Mouse (Mus musculus): ENCODE results near the gene Ppp1r13b. TPM values are rescaled to one million over a fixed set of nuclear protein-coding genes. Genes with fewer than 3 reads are reported as not detected.

Gene Ppp1r13b
- total and polyA plus RNA-seq, 2 experiments from 2014 or later = 11.2 to 18.2 TPM

DNA sequence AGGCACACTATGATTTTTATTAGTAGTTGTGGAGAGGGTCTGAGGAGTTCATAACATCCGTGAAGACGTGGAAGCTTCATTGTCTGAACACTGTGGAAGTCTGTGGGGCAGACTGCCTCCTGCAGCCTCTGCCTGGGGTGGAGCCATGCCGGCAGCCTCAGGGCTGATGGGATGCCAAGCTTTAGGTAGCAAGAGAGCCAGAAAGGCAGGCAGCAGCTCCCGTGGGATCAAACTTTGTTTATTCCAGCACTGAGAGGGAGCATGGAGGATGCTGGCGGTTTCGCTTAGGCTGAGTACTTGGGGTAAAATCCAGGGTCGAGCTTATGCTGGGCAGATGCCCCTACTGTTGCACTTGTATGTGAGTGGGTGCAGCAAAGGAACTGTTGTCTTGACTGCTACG is 110.7 kb downstream of the Ppp1r13b start:
- DNase-seq (ENCODE audit: low spot score) (no peak), ATAC-seq (ENCODE audit: insufficient read depth, low read depth) (no peak)
- H3K9me3 ChIP-seq (replicated peaks; ENCODE audit: control insufficient read depth, low read length) = no peaks in the 10 kb centered on the region
- H3K36me3 ChIP-seq (replicated peaks; ENCODE audit: control insufficient read depth, insufficient read depth, low read length) = peaks cover 69% of the 10 kb centered on the region
- TF ChIP-seq EP300 (IDR thresholded peaks at IDR 0.05; ENCODE audit: low read depth) (no peak), CTCF (IDR thresholded peaks at IDR 0.05; ENCODE audit: low read depth) (no peak)
- H3K9ac ChIP-seq (replicated peaks; ENCODE audit: low read depth, low read length) = no peak overlapping the region
- 0 out of 2 replicates have a peak, but pooled peaks cover 4% of the 10 kb centered on the region for H3K4me1 ChIP-seq (ENCODE audit: control insufficient read depth, insufficient read depth)
- H3K4me3 ChIP-seq (ENCODE audit: low read depth, low read length) = no peak overlapping the region
- no peak overlapping the region for H3K4me2 ChIP-seq (ENCODE audit: low read depth, low read length)
- H3K27me3 ChIP-seq (ENCODE audit: control insufficient read depth, insufficient read depth, low read length) = no peaks in the 10 kb centered on the region
- 83% methylated on average over 8 of the region's 8 CpGs for WGBS
- no peak overlapping the region for H3K27ac ChIP-seq (ENCODE audit: low read depth)

DNA sequence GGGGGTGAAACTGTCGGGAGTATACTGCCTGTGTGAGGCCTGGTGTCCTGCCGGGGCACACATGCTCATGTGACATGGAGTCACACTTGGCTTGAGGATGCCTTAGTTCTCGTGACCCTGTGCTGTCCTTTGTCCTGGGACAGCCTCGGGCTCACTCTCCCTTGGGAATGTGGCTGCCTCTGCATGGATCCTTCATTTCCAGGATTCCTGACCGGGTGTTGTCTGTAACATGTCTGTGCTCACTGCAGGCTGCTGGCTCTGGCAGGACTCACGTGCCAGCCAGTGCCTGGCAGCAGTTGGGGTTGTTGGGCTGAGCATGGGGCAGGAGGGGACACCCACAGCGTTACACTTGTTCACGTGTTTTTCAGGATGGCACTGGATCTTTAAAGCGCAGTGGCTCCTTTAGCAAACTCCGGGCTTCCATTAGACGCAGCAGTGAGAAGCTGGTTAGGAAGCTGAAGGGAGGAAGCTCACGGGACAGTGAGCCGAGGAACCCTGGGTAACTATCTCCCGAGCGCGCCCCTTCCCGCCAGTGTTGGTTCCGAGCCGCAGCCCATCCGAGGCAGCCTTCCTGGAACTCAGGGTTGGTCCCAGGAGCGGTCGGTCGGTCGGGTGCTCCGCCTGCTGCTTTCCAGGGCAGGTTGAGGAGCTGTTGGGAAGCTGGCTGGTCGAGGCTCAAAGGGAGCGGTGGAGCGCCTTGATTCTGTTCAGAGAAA is 112.6 kb downstream of the Ppp1r13b start:
- peak overlapping the region; percentile 43; the same call in 1 of the 2 replicates for H3K27ac ChIP-seq (ENCODE audit: low read depth)
- TF ChIP-seq CTCF (IDR thresholded peaks at IDR 0.05; ENCODE audit: low read depth) = no peak
- TF ChIP-seq EP300 (IDR thresholded peaks at IDR 0.05; ENCODE audit: low read depth) = no peak; the same call in 1 of the 2 replicates
- no peaks in the 10 kb centered on the region for H3K9me3 ChIP-seq (replicated peaks; ENCODE audit: control insufficient read depth, low read length)
- H3K36me3 ChIP-seq (replicated peaks; ENCODE audit: control insufficient read depth, insufficient read depth, low read length) = peaks cover 75% of the 10 kb centered on the region
- peak; percentile 32; the same call in 1 of the 2 replicates for ATAC-seq (ENCODE audit: insufficient read depth, low read depth)
- no peak overlapping the region for H3K9ac ChIP-seq (replicated peaks; ENCODE audit: low read depth, low read length)
- H3K4me2 ChIP-seq (ENCODE audit: low read depth, low read length) = no peak overlapping the region
- 86% methylated on average over 28 of the region's 28 CpGs for WGBS
- no peaks in the 10 kb centered on the region for H3K27me3 ChIP-seq (ENCODE audit: control insufficient read depth, insufficient read depth, low read length)
- H3K4me1 ChIP-seq (ENCODE audit: control insufficient read depth, insufficient read depth) = no peaks in the 10 kb centered on the region
- H3K4me3 ChIP-seq (ENCODE audit: low read depth, low read length) = no peak overlapping the region
- DNase-seq (ENCODE audit: low spot score) = peak; percentile 21

DNA sequence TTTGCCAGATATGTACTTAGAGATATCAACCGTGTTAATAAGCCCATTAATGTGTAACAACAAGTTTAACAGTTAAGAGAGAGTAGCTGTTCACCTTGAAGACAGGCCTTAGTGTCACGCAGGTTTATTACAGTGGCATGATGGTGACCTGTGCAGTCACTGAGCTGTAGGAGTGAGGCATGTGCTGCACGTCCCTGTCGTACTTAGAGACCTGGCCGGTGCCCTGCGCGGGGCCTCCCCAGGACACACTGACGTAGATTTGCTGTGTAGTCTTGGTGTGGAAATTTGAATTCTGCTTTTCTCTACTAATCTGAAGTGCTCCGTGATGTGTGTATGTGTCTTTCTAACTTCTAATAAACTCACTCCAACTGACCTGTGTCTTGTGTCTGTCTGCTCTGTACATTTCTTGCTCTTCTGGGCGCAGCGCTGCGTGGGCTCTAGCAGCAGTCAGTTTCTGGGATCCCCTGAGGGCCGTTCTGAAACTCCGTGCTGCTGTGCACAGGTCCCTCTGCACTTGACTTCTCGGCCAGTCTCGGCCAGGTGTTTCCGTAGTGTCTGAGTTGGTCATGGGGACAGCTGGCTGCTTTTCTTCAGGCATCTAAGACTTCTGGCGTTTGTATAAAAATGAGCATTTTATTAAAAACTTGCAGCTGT is 113.3 kb downstream of the Ppp1r13b start:
- H3K4me3 ChIP-seq (ENCODE audit: low read depth, low read length) = no peak overlapping the region
- H3K36me3 ChIP-seq (replicated peaks; ENCODE audit: control insufficient read depth, insufficient read depth, low read length) = peaks cover 78% of the 10 kb centered on the region
- TF ChIP-seq EP300 (IDR thresholded peaks at IDR 0.05; ENCODE audit: low read depth) (no peak), CTCF (IDR thresholded peaks at IDR 0.05; ENCODE audit: low read depth) (no peak)
- no peaks in the 10 kb centered on the region for H3K9me3 ChIP-seq (replicated peaks; ENCODE audit: control insufficient read depth, low read length)
- H3K9ac ChIP-seq (replicated peaks; ENCODE audit: low read depth, low read length) = no peak overlapping the region
- peak; percentile 10; the same call in 1 of the 2 replicates for ATAC-seq (ENCODE audit: insufficient read depth, low read depth)
- 83% methylated on average over 18 of the region's 18 CpGs for WGBS
- no peaks in the 10 kb centered on the region for H3K27me3 ChIP-seq (ENCODE audit: control insufficient read depth, insufficient read depth, low read length)
- peak overlapping the region; percentile 73 for H3K27ac ChIP-seq (ENCODE audit: low read depth)
- no peaks in the 10 kb centered on the region for H3K4me1 ChIP-seq (ENCODE audit: control insufficient read depth, insufficient read depth)
- no peak for DNase-seq (ENCODE audit: low spot score)
- H3K4me2 ChIP-seq (ENCODE audit: low read depth, low read length) = no peak overlapping the region

DNA sequence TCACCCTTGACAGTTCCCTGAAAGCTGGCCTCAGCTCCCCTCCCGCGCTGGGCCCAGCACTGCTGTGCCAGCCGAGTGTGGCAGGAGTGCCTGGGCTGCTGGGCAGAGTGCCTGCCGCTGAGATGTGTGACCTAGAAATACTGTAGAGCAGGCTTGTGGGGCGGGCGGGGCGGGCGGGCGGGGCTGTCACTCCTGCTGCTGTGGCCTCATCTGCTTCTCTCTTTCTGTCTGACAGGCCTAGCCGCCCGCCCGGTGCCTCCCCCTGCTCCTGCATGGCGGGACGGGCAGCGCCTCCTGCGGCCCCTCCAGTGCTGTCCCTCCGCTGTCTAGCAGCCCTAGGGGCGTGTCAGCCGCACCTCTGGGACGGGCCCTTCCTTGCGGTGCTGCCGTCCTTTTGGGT is 113.8 kb downstream of the Ppp1r13b start:
- no peak overlapping the region for H3K4me3 ChIP-seq (ENCODE audit: low read depth, low read length)
- TF ChIP-seq EP300 (IDR thresholded peaks at IDR 0.05; ENCODE audit: low read depth) = no peak
- TF ChIP-seq CTCF (IDR thresholded peaks at IDR 0.05; ENCODE audit: low read depth) = no peak; the same call in 1 of the 2 replicates
- WGBS = 57% methylated on average over 22 of the region's 22 CpGs
- H3K9ac ChIP-seq (replicated peaks; ENCODE audit: low read depth, low read length) = no peak overlapping the region
- ATAC-seq (ENCODE audit: insufficient read depth, low read depth) (peak; percentile 89), DNase-seq (ENCODE audit: low spot score) (peak; percentile 73)
- peak overlapping the region; percentile 73 for H3K27ac ChIP-seq (ENCODE audit: low read depth)
- H3K4me2 ChIP-seq (ENCODE audit: low read depth, low read length) = no peak overlapping the region
- H3K27me3 ChIP-seq (ENCODE audit: control insufficient read depth, insufficient read depth, low read length) = no peaks in the 10 kb centered on the region
- H3K4me1 ChIP-seq (ENCODE audit: control insufficient read depth, insufficient read depth) = no peaks in the 10 kb centered on the region
- H3K9me3 ChIP-seq (replicated peaks; ENCODE audit: control insufficient read depth, low read length) = no peaks in the 10 kb centered on the region
- peaks cover 81% of the 10 kb centered on the region for H3K36me3 ChIP-seq (replicated peaks; ENCODE audit: control insufficient read depth, insufficient read depth, low read length)

DNA sequence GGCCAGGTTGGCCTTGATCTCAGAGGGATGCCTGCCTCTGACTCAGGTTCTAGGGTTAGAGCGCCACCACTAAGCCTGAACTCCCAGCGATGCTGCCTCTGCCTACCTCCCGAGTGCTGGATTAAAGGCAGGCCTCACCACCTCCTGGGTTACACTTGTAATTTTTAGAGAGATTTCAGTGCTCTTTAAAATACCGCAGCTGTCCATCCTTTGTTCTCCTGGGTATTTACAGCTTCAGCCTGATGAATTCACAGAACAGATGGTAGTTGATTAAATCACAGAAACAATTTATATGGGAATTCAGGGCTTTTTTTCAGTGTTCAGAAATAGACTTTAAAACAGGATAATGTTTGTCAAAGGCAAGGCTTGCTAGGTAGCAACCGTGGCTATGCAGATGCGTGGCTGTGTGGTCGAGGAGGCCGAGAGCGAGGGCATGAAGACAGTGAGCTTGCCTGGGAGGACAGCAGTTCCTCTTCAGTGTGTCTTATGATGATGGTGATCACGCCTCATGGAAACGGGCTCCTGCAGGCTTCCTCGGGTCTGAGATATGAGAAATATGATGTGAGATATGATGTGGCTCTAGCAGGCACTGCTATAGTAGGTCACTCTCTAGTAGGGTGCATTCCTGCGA is 116.3 kb downstream of the Ppp1r13b start:
- 88% methylated on average over 13 of the region's 13 CpGs for WGBS
- no peak for TF ChIP-seq EP300 (IDR thresholded peaks at IDR 0.05; ENCODE audit: low read depth)
- TF ChIP-seq CTCF (IDR thresholded peaks at IDR 0.05; ENCODE audit: low read depth) = no peak
- Histone ChIP-seq H3K4me3 (ENCODE audit: low read depth, low read length) (no peak overlapping the region), H3K9me3 (replicated peaks; ENCODE audit: control insufficient read depth, low read length) (no peaks in the 10 kb centered on the region), H3K4me2 (ENCODE audit: low read depth, low read length) (no peak overlapping the region), H3K9ac (replicated peaks; ENCODE audit: low read depth, low read length) (no peak overlapping the region), H3K27ac (ENCODE audit: low read depth) (no peak overlapping the region), H3K27me3 (ENCODE audit: control insufficient read depth, insufficient read depth, low read length) (no peaks in the 10 kb centered on the region), H3K4me1 (ENCODE audit: control insufficient read depth, insufficient read depth) (no peaks in the 10 kb centered on the region), H3K36me3 (replicated peaks; ENCODE audit: control insufficient read depth, insufficient read depth, low read length) (peaks cover 92% of the 10 kb centered on the region)
- ATAC-seq (ENCODE audit: insufficient read depth, low read depth) = no peak
- DNase-seq (ENCODE audit: low spot score) = no peak
